Mouse (Mus musculus) left cerebral cortex, adult 18-20 months (tissue): ENCODE results near the gene Hdhd3. TPM values are rescaled to one million over a fixed set of nuclear protein-coding genes. Genes with fewer than 3 reads are reported as not detected.

ENCODE experiments used
- DNase-seq, 2 experiments: peaks; one replicate each; pipeline ENCODE4 v3.0.0; 2021 to 2022; ENCODE audit warnings: low spot score in 2 of 2, mixed read lengths in 1 of 2
- long read RNA-seq, 2 experiments: library from polyadenylated mRNA; stranded (forward); transcript quantifications; one replicate each; pipeline ENCODE4 v2.0.0; 2021
- total RNA-seq, 2 experiments: library from RNA; stranded (reverse); gene quantifications; 2 replicates each; pipeline ENCODE4 v1.2.3; 2021

Hdhd3 gene
- 1 to 10 TPM; 8.9 to 9.0 TPM for total RNA-seq
- long read RNA-seq, experiment 1, transcript Hdhd3-201 (2 exons, 1,205 nt): major isoform, 10 of 11 reads
- long read RNA-seq, experiment 1, partial matches to known transcripts: 0 of 11 reads
- long read RNA-seq, experiment 1, other reads (novel, unspliced or antisense): 1 of 11 reads
- long read RNA-seq, experiment 2, transcript Hdhd3-201 (2 exons, 1,205 nt): major isoform, 8 of 8 reads
- long read RNA-seq, experiment 2, partial matches to known transcripts: 0 of 8 reads
- long read RNA-seq, experiment 2, other reads (novel, unspliced or antisense): 0 of 8 reads

- no peak for DNase-seq
These were observed at the start of gene Hdhd3 for GRCm38 (mm10) chr4:62503374-62503970. TSS of gene Hdhd3 (minus strand) at chr4:62503467.

- DNase-seq: no peak
These were observed 48.7 kb upstream of the Hdhd3 start for GRCm38 (mm10) chr4:62551966-62552365.

GRCm38 (mm10) chr4:62544801-62545200 lies 41.5 kb upstream of the Hdhd3 start:
- no peak for DNase-seq

- DNase-seq: no peak
These were observed 40.5 kb upstream of the Hdhd3 start for GRCm38 (mm10) chr4:62543782-62544181.

- DNase-seq: no peak
These were observed 38.5 kb upstream of the Hdhd3 start for GRCm38 (mm10) chr4:62541802-62542201.

- DNase-seq: no peak
These were observed 30.5 kb upstream of the Hdhd3 start for GRCm38 (mm10) chr4:62533729-62534128.

- DNase-seq: no peak
These were observed 24.4 kb upstream of the Hdhd3 start for GRCm38 (mm10) chr4:62527655-62528054.

GRCm38 (mm10) chr4:62526256-62526655 lies 23.0 kb upstream of the Hdhd3 start:
- DNase-seq: no peak

GRCm38 (mm10) chr4:62525489-62525811 lies 22.2 kb upstream of the Hdhd3 start:
- DNase-seq: no peak

- DNase-seq: peak; percentile 94
These were observed 21.6 kb upstream of the Hdhd3 start, which contains the start of the genes Pole3 and 4933430I17Rik for GRCm38 (mm10) chr4:62524651-62525488. TSS of gene Pole3 (minus strand) at chr4:62525068. TSS of gene 4933430I17Rik (plus strand) at chr4:62525369.

- no peak for DNase-seq
These were observed 17.7 kb upstream of the Hdhd3 start for GRCm38 (mm10) chr4:62520892-62521400.

- peak; percentile 80 to 89 for DNase-seq
These were observed 16.6 kb upstream of the Hdhd3 start, which contains the start of gene Alad for GRCm38 (mm10) chr4:62519849-62520233. TSS of gene Alad (minus strand) at chr4:62519918.

- no peak for DNase-seq
These were observed 16.0 kb upstream of the Hdhd3 start for GRCm38 (mm10) chr4:62519122-62519848.

- no peak for DNase-seq
These were observed 15.3 kb upstream of the Hdhd3 start for GRCm38 (mm10) chr4:62518416-62519121.

- DNase-seq: no peak
These were observed 14.5 kb upstream of the Hdhd3 start for GRCm38 (mm10) chr4:62517538-62518415.

- DNase-seq: no peak
These were observed 13.8 kb upstream of the Hdhd3 start for GRCm38 (mm10) chr4:62517046-62517445.

- no peak for DNase-seq
These were observed 13.3 kb upstream of the Hdhd3 start for GRCm38 (mm10) chr4:62516579-62516978.

- DNase-seq: no peak
These were observed 12.8 kb upstream of the Hdhd3 start for GRCm38 (mm10) chr4:62516079-62516478.

GRCm38 (mm10) chr4:62515490-62515889 lies 12.2 kb upstream of the Hdhd3 start:
- DNase-seq: no peak
